Mouse (Mus musculus) ovary, postnatal 10 days (tissue): ENCODE data around the gene Aak1.

Experiments
- DNase-seq: peaks from one replicate; pipeline ENCODE4 v3.0.0; 2022; ENCODE audit warnings: low spot score

Aak1 gene

GRCm38 (mm10) chr6:86897520-86897919 is 48.2 kb downstream of the Aak1 start:
- DNase-seq, result no peak

DNA sequence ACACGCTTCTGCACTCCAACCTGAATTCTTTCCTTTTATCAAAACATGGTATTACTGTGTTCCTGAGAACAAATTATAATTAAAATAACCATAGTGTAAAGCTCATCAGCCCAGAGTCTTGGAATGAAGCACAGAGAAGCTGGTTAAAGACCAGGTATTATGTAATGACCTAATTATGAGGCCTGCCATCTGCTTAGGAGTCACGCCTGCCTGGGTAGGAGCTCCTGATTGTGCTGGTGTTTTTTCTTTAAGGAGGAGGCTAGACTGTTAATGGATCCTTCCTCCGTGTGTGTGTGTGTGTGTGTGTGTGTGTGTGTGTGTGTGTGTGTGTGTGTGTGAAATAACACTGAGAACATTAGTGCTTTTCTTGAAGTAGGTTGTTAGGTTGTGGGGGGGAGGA is 49.7 kb downstream of the Aak1 start:
- no peak for DNase-seq

DNA sequence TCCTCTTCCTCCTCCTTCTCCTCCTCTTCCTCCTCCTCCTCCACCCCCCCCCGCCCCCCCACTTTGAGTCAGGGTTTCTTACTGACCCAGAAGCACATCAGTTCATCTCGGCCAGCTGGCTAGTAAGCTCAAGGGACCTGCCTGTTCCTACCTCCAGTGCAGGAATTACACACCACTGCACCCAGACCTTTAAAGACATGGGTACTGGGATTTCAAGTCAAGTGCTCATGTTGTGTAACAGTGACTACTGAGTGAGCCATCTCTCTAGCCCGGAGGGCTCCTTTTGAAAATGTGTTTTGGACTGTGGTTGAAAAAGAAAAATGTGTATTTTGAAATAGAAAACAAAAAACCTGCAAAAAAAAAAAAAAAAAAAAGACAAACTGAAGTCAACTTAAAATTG is 50.6 kb downstream of the Aak1 start:
- DNase-seq, result no peak

DNA sequence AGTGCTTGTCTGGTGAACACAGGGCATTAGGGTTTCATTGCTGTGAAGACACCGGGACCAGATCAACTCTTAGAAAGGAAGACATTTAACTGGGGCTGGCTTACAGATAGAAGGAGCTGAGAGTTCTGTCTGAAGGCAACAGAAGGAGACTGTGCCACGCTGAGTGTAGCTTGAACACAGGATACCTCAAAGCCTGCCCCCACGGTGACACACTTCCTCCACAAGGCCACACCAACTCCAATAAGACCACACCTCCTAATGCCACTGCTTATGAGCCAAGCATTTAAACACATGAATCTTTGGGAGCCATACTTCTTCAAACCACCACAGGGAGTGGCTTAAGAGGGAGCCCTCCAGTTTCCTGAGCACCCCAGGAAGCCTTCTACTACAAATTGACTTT is 51.2 kb downstream of the Aak1 start:
- DNase-seq, result no peak

DNA sequence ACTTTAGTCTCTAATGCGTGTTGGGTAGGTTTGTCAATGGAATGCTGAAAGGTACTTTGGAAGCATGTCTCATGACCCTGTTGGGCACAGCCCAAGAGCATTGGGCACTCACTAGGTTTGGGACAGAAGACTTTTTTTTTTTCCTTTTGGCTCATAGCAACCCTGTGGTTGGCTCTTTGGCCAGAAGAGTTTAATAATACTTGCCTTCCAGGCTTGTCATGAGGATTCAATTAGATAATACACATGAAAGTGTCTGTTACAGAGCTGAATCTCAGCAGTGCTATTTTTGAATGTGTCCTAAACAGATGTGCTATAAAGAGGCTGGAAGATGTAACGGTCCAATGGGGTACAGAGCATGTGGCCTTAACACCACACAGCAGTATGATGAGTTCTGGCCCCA is 56.2 kb downstream of the Aak1 start:
- no peak for DNase-seq

- DNase-seq, result no peak
Measured at GRCm38 (mm10) chr6:86907191-86907590, 57.9 kb downstream of the Aak1 start.

DNA sequence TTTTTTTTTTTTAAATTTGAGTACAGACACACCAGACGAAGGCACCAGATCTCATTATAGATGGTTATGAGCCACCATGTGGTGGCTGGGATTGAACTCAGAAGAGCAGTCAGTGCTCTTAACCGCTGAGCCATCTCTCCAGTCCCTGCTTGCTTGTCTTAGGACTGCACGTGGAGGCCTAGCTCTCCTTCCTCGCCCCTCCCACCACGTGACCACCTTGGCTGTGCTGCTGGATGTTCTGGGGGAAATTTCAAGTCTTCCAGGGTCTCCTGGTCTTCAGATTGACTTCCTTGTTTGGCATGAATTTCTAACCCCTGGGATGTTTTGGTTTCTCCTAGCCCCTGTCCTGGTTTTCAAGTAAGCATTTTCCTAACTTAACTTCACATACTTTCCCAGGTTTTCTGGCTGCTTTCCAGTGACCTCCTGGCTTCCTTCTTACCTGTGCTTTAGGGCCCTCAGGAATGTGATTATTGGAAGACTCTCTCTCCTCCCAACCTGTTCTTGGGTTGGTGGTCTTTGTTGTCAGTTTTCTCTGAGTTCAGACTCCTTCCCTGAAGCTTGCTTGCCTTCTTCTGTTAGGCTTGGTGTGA is 59.3 kb downstream of the Aak1 start:
- DNase-seq, result no peak

DNA sequence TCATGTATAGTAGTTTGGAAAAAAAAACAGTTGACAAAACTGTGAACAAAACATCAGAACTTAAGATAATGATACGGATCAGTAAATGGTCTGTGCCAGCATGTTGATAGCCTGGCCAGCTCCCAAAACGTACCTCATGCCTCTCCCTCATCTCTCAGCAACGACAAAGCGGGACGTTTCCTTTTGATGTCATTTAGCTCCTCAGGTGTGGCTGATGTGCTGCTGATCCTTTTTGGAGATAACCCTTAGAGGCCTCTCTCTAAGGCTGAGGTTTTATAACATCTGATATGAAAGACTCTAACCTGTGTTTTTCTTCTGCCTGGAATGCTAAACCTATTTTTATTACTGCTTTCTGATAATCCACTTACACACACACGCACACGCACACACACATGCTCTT is 60.6 kb downstream of the Aak1 start:
- DNase-seq, result no peak

- no peak for DNase-seq
Measured at GRCm38 (mm10) chr6:86916157-86916820, 67.0 kb downstream of the Aak1 start.

DNA sequence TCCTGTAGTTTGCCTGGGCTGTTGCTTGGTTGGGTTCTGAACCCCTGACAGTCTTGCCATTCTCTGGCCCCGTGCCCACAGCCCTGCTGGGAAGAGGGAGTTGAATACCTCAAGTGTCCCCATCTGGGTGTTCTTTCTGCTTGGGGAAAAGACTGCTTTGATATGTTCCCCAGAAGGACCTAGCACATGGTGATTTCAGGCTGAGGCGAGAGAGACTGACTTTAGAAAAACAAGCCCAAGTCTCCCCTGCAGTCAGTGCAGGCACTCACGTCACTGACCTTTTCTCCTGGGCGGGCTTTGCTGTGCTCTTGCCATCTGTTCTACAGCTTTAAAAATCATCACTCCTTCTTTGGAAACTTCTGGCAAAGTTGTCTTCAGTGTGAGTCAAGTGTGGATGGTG is 67.9 kb downstream of the Aak1 start:
- DNase-seq, result no peak

- no peak for DNase-seq
Measured at GRCm38 (mm10) chr6:86918058-86918835, 68.9 kb downstream of the Aak1 start.

- DNase-seq, result no peak
Measured at GRCm38 (mm10) chr6:86921880-86922279, 72.6 kb downstream of the Aak1 start.

- DNase-seq, result no peak
Measured at GRCm38 (mm10) chr6:86924746-86925145, 75.4 kb downstream of the Aak1 start.

GRCm38 (mm10) chr6:86934541-86934940 is 85.2 kb downstream of the Aak1 start:
- DNase-seq, result no peak

GRCm38 (mm10) chr6:86939797-86940196 is 90.5 kb downstream of the Aak1 start:
- no peak for DNase-seq

DNA sequence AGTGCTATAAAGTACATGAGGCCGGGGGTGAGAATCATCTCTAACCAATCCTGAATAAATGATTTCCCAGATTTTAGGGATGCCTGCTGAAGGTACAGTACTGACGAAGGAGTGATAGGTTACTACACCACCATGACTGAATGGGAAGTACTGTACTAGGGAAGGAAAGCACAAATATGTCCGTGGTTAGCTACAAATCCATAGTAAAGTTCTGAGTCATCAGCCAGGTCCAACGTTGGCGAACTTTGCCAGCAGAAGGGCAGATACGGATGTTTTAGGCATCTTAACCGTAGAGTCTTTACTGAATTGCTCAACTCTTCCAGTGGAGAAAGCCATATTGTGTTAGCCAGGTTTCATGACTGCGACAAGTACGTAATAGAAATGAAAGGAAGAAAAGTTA is 91.6 kb downstream of the Aak1 start:
- DNase-seq, result no peak

DNA sequence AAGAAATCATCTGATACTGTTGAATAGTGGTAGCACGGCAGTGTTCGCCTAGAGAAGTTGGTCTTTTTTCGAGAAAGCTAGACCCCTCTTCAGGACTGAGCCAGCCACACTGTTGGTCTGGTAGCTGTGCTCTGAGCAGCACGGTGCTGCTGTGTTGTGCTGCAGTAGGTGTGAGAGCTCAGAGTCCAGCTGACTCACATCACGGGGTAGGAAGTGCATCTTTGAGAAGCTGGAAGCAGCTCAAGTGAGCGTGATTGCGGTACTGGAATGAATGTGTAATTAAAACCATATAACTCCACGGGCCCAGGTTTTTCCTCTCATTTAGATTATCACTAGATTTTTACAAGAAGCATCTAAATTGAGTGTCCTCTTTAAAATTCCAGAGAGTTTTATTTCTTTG is 97.8 kb downstream of the Aak1 start:
- no peak for DNase-seq

- no peak for DNase-seq
Measured at GRCm38 (mm10) chr6:86948746-86949145, 99.4 kb downstream of the Aak1 start.

DNA sequence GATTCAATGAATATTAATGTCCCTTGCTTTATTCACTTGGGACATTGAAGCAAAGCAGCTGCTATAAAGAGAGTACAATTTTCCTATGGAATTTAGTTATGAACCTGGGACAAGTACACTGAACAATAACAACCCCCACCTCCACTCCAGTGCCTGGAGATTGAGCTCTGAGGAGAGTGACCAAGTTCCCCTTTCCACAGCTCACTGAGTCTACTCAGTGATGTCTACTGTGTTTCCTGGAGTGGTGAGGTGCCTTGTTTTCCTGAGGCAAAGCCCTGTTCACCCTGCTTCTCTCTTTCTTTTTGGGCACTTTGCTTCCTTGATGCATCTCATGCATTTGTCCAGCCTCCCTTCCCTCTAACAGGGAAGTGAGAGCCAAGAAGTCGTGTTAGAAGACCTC is 100.8 kb downstream of the Aak1 start:
- no peak for DNase-seq

GRCm38 (mm10) chr6:86950733-86951255 is 101.5 kb downstream of the Aak1 start:
- DNase-seq, result no peak

DNA sequence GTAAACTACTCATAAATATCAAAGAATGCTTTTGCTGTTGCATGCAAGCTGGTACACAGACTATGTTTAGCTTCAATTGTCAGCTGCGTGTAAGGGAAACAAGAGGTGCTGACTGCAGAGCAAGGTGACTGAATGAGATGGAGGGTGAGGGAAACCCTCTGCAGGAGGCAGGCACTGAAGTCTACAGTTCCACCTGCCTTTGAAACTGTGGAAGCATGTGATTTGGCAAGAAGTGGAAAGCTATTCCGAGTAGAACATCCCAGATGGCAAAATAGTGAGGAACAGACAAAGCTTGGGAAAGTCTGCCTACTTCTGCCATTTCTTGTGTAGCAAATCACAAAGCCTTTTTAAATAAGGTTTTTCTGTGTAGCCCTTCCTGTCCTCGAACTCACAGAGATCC is 106.4 kb downstream of the Aak1 start:
- no peak for DNase-seq

GRCm38 (mm10) chr6:86956206-86956605 is 106.9 kb downstream of the Aak1 start:
- no peak for DNase-seq

DNA sequence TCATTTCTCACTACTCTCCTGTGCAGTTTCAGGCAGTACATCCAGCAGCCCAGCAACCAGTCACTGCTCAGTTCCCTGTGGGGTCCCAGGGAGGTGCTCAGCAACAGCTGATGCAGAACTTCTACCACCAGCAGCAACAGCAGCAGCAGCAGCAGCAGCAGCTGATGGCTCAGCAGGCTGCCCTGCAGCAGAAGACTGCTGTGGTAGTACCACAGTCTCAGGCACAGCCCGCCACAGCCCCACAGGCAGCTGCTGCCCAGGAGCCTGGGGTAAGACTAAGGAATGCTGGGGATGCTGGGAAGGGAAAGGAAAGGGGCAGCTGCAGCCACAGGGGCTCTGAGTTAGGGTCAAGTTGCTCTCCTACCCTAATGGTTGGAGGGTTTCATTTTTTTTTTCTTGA is 109.7 kb downstream of the Aak1 start:
- DNase-seq, result no peak
